Mouse (Mus musculus) gastrocnemius, adult 2 months (tissue): Measurements from ENCODE around the gene Slc25a51. TPM values are rescaled to one million over a fixed set of nuclear protein-coding genes. Genes with fewer than 3 reads are reported as not detected.

Experiments used
- DNase-seq: peaks from one replicate; pipeline ENCODE4 v3.0.0; 2022
- H3K27ac ChIP-seq: fragments of 200-600 bp; 2 replicates; pipeline ENCODE4 v1.8.1; 2022; ENCODE audit warnings: mild to moderate bottlenecking
- H3K4me3 ChIP-seq: fragments of 200-600 bp; 2 replicates; pipeline ENCODE4 v1.8.1; 2022; ENCODE audit warnings: mild to moderate bottlenecking, moderate library complexity
- CTCF ChIP-seq: fragments of 200-600 bp; IDR thresholded peaks from 2 replicates; pipeline ENCODE4 v1.8.1; 2022; ENCODE audit warnings: antibody characterized with exemption, mild to moderate bottlenecking, moderate library complexity
- intact Hi-C: fragments of 180-260 bp; cut with DNase I; formaldehyde crosslinking; loops from one replicate; pipeline ENCODE4 v1.15.1; 2025
- total RNA-seq, 2 experiments: library from RNA; stranded (reverse); gene quantifications; 2 replicates each; pipeline ENCODE4 v1.2.3; 2021

The Slc25a51 gene
- total RNA-seq, 2 experiments from 2014 or later = 90.1 to 99.7 TPM

DNA sequence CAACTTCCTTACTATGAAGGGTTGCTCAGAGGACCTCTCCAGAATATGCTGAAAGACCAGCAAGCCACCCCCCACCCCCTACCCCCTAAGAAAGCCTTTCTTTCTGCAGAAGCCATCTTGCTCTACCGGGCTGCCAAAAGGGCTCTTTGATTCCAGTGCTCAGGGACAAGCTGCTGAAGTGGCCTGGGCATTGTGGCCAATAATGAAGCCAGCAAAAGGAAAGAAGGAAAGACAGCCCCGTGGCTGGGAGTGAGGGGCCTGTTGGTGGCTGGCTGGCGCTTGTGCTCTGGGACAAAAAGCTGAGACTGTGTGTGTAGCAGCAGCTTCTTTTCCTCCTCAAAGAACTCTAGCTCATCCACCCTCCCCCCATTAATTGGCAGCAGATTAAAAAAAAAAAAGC, 12.2 kb upstream of the Slc25a51 start:
- TF ChIP-seq CTCF = no peak
- Histone ChIP-seq H3K27ac (0 out of 2 replicates have a peak overlapping the region, but pooled peaks have one; percentile 48), H3K4me3 (no peak overlapping the region)
- intact Hi-C loops = no loop called here
- DNase-seq = no peak

DNA sequence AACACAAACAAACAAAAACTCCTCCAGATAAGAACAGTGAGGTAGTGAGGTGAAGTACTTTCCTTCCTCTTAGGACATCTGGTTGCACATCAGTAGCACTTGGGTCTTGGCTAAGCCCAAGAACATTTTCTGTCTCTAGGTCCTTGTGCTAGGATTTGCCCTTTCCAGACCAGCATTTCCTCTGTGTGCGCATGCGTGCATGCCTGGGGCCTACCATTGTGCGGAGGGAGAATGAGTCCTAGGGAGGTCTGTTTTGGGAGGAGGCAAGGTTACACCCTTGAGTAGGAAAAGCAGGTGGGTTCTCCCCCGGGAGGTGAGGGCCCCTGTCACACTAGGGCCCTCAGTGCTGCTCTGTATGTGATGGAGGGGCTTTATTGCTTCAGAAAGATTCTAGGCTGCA, 10.5 kb upstream of the Slc25a51 start:
- intact Hi-C loops = loop anchor here (2.0 to 5.0 kb wide), 2 partner anchors 353 to 436 kb away; no protein-coding TSS in a partner anchor
- Histone ChIP-seq H3K27ac (no peak overlapping the region; the same call in 1 of the 2 replicates), H3K4me3 (no peak overlapping the region)
- no peak for DNase-seq
- no peak for TF ChIP-seq CTCF

DNA sequence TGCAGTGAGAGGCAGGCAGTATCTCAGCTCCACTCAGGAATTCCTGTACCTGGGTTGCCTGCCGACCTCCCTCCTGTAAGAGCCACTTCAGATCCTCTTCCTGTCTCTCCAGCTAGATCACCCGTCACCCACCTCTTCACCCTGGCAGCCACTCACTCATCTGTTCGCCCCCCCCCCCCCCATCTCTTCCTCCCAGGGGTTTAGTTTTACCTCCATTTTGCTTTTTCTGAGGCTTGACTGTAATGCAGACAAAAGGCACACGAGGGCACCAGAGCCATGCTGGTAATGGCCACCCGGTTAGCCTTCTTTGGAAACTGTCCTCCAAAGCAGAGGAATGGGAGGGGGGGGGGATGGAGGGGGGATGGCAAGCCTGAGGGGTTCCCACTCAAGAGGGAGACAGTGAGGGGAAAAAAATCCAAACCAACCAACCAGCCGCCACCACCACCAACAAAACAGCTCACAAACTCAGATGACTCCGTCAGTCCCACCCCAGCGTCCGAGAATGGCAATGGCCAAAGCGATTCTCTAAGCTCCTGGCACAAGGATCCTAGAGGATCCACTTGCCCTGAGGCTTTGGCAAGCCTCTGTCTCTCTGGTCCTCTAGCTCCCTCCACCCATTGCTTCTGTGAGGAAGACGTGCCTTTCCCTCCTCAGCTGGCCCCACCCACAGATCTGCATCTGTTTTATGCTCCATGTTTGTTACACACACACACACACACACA, 9.8 kb upstream of the Slc25a51 start:
- peak; percentile 65 for DNase-seq
- TF ChIP-seq CTCF = peak; percentile 68
- intact Hi-C loops = loop anchor here (1.0 to 5.0 kb wide), 4 partner anchors 112 to 436 kb away; no protein-coding TSS in a partner anchor
- no peak overlapping the region; the same call in 1 of the 2 replicates for H3K27ac ChIP-seq
- H3K4me3 ChIP-seq = peak overlapping the region; percentile 54

DNA sequence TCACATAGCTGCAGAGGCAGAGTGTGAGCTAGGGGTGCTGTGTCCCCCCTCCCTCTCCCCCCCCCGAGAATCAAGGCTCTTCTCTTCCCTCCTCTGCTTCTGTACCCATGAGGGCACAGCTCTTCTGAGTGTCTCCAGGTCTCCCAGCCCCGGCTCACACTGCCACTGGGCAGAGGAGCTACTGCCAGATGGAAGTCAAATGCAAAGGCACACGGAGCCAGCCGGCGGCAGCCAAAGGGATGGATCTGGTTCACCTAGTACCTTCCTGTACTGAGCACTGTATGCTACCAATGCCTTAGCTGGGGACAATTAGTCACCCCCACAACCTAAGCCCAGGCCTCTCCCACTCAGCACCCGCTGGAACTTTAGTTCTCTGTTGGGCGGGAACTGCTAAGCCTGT, 7.7 kb upstream of the Slc25a51 start:
- DNase-seq = no peak
- H3K4me3 ChIP-seq = no peak overlapping the region
- intact Hi-C loops = loop anchor here (5.0 kb wide), 1 partner anchor 356 kb away; no protein-coding TSS in a partner anchor
- H3K27ac ChIP-seq = no peak overlapping the region
- no peak for TF ChIP-seq CTCF

DNA sequence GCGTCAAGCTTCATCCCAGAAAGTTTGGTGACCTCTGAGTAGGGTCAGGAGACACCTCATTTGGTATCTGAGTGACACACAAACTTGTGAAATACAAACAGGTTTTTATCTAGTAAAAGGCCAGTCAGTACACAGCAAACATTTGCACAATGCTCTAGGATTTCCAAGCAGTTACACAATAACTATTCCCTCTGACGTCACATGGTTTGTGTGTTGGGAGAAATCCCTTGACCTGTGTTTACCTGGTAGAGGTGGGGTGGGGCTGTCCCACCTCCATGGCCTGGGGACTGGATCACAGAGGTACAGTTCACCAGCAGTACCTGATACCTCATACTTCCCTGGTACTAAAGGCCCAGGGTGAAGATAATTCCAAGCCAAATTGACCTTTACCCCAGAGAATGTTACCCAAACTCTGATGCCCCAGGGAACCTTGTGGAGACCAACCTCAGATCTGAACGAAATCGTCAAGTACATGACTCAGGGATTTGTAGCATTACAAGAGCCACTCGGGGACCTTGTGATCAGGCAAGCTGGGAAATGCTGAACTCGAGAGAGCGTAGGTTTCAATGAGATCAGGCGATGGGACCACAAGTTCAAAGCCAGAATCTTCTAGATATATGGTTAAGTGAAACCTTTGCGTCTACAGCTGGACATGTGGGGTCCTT, 5.2 kb upstream of the Slc25a51 start:
- Histone ChIP-seq H3K27ac (no peak overlapping the region), H3K4me3 (no peak overlapping the region)
- no peak for TF ChIP-seq CTCF
- intact Hi-C loops = no loop called here
- no peak for DNase-seq

DNA sequence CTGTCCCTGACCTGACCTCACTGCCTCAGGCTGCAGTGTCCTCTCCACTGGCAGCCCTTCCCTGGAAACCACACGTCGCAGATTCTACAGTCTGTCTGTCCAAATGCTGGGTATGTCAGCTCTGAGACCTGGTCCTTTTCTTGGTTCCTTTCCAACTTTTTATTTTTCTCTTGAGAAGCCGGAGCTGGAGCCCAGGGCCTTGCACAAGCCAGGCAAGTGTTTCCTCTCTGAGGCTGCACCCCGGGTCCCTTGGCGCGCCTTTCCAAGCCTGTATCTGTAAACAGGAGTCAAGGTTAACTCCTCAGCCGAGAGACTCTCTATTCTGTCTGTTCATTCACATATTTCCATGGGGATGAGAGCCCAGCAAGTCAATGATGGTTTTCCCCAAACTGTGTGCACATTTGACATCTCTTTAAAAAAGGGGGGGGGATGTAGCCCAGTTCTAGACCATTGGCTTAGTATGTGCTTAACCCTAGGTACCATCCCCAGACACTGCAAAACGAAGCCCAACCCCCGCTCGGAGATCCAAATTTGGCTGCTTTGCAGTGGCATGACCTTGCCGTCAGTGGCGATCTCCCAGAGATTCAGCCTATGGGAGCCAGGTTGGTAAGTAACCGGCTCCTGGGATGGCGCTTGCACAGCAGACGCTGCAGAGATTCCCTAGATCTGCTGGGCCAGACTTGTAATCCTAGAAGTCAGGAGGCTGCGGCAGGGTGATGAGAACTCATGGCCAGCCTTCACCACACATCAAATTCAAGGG, 4.0 kb upstream of the Slc25a51 start:
- Histone ChIP-seq H3K27ac (no peak overlapping the region), H3K4me3 (no peak overlapping the region)
- intact Hi-C loops = no loop called here
- DNase-seq = no peak
- no peak for TF ChIP-seq CTCF

DNA sequence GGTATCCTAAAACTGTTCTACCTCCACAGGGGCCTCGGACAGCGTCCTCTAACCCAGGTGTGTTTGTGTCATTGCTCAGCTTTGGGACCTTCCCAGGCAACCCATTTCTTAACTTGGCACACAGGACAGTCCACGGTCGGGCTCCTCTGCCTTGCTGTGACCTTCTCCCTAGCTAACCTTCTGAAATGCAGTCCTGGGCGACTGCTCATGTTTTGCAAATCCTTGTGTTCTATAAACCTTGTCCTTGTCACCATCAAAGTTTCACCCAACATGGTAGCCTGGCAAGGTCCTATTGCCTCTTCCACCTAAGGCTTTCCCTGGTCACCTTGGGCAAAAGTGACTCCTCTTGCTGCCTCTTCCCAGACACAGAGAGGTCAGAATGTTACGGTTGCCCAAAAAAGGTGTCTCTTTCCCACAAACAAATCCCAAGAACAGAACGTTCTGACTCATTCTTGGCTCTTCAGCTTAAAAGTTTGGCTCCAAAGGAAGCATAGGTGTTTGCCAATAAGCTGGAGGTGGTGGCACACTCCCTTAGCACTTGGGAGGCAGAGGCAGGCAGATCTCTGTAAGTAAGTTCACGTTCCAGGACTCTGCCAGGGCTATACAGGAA, 2.7 kb upstream of the Slc25a51 start:
- DNase-seq = no peak
- Histone ChIP-seq H3K27ac (no peak overlapping the region), H3K4me3 (no peak overlapping the region)
- TF ChIP-seq CTCF = no peak
- intact Hi-C loops = no loop called here

DNA sequence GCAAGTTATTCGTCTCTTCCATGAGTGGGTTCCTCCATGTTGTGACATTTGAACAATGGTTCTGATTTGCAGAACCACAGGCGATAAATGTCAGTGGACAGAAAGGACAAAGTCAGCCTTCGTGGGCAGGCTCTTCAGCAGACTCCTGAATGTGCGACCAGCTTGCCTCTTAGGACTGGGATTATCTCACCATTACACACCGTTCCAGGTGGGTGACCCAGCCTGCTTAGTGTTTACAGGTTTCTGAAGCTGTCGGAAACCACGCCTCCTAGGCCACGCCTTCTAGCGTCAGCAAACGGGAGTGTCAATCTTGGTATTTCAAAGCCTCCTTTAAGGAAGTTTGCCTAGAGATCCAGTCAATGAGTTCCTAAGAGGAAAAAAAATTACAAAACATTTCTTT, 704 bp upstream of the Slc25a51 start:
- Histone ChIP-seq H3K4me3 (peak overlapping the region; percentile 98), H3K27ac (peak overlapping the region; percentile 97)
- TF ChIP-seq CTCF = peak; percentile 18; the same call in 1 of the 2 replicates
- intact Hi-C loops = loop anchor here (1.0 to 10.0 kb wide), 2 partner anchors 122 to 394 kb away; partner anchors contain the start of genes Polr1e and Zbtb5
- peak; percentile 84 for DNase-seq

DNA sequence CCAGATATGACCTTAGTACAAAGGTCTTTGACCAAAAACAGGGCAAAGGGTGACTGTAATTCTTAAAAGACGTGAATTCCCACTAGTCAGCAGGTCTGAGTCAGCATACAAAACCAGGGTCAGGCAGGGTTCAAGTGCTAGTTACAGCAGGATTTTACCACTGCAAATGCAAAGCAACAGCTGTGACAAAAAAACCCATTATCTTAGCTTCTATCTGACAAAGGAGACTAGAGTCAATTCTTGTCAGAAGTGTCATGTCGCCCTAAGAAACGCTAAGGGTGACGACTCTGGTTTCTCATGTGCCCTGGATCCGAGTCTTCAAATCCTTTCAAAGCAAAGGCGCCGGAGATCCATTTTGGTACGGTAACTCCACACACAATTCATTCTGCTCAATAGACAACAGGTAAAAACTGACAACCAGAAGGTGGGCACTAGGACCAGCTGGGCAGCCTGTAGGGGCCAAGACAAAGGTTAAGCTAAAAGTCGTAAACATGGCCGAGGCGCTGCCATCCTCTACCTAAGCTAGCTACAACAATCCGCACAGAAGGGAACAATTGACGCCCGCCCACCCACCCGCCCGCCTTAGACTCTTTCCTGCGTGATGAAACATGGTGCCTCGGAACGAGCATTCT, 747 bp downstream of the Slc25a51 start:
- H3K4me3 ChIP-seq = peak overlapping the region; percentile 98
- no peak for DNase-seq
- peak overlapping the region; percentile 97 for H3K27ac ChIP-seq
- TF ChIP-seq CTCF = no peak
- intact Hi-C loops = loop anchor here (10.0 kb wide), 1 partner anchor 393 kb away; the partner anchor contains the start of genes Polr1e and Zbtb5

DNA sequence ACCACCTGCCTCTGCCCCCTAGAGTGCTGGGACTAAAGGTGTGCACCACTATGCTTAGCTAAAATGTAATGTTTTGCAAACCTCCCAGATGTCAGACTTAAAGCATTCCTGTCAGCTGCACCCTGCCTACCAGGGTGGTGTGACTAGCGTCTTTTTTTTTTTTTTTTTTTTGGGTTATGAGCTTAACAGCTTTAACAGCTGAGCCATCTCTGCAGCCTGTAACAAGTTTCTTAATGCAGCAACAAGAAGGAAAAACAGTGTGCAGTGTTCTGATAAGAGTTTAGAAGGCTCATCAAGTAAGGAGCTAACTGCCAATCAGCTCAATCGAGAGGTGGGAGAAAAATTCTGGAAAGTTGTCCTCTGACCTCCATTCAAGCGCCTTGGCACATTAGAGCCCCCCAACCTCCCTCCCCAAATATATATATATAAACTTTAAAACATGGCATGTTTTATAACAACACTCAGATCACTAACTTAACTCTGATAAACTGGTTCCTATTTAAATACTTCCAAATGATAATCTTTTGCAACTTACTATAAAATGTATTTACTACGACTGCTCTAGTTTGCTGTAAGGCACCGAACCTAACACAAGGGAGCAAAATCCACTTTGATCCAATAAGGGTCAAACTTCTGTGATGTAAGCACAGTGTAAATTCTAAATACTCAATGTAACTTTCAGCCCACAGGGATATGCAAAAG, 1.4 kb downstream of the Slc25a51 start:
- no peak for TF ChIP-seq CTCF
- Histone ChIP-seq H3K4me3 (peak overlapping the region; percentile 98), H3K27ac (peak overlapping the region; percentile 97; the same call in 1 of the 2 replicates)
- DNase-seq = no peak
- intact Hi-C loops = loop anchor here (10.0 kb wide), 1 partner anchor 392 kb away; the partner anchor contains the start of genes Polr1e and Zbtb5

DNA sequence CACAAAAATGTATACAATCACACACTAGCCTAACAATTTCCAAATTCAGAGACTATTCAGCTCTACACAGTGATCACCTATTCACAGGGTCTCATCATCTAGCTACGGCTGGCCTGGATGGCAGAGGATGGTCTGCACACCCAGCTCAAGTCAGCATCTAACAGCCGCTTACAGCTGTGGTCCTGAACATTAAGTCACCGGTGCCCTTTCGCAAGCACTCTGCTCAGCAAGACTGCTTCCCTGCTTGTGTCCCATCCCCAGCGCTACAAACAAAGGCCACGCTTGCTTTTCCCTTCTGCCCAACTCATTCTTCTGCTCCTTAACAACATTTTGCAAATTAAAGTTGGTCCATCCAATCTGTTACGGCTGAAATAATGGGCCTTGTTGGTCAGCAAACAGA, 2.2 kb downstream of the Slc25a51 start:
- intact Hi-C loops = loop anchor here (10.0 kb wide), 1 partner anchor 392 kb away; the partner anchor contains the start of genes Polr1e and Zbtb5
- H3K27ac ChIP-seq = no peak overlapping the region
- no peak overlapping the region for H3K4me3 ChIP-seq
- no peak for TF ChIP-seq CTCF
- DNase-seq = no peak
